Mouse (Mus musculus) right cerebral cortex, postnatal 14 days (tissue): ENCODE measurements around the gene Ube2f.

Experiments used
- DNase-seq: peaks from one replicate; pipeline ENCODE4 v3.0.0; 2022

The Ube2f gene

DNA sequence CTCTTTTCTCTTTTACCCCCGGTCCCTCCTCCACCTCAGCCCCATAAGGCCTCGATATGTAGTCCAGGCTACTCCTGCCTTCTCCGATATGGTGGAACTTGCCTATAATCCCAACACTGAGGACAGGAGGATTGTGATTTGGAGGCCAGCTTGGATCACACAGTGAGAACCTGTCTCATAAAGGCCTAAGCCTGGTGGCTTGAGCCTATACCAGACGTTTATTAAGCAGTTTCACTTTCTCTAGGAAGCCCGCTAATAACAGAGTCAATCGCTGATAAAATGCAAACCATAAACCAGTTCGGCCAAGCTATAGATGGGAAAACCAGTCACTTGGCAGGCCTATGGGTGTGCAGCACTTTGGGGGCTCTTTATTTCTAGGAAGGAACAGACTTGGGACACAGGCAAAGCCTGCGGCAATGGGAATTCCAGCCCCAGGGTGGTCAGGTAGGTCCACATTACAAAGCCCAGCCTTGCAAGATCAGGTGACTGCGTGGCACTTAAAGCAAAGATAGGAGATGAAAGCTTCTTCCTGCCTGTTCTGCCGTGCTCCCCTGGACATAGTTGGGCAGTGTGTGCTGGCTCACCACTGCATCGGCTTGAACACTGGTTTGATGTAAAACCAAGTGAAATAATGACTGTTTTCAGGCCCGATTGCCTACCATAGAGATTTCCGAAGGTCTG, 49.1 kb downstream of the Ube2f start:
- DNase-seq: no peak

- DNase-seq: no peak
Observed at GRCm38 (mm10) chr1:91299707-91300426, 49.8 kb downstream of the Ube2f start.

DNA sequence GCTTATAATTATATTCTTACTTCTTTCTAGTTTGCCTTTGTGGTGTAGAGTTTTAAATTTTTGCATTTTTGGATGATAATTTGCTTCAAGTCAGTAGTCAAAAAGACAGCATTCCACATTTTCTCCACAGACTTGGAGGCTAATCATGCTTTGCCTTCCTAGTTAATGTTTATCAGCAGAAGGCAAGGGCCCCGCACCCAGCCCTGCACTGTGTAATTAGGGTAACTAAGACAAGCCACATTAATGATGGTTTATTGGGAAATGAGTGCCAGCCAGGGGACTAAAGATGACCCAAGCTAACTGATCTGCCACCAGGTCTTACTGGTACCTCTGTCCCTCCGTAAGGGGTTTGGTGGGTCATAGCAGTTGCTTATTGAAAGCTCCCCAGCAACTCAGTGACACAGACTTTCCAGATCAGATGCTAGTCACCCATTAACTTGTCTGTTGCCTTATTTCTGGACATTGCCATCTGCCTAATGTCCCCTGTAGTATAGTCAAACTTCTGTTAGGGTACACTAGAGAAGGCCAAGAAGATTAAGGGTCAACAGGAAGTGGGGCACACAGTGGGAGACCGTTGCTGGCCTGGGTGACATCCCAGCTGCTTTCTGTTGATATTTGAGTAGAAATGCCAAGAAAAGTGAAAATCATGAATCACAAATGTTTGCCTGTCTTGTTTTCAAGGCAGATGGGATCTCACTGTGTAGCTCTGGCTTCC, 51.3 kb downstream of the Ube2f start:
- DNase-seq: no peak

GRCm38 (mm10) chr1:91302021-91302420, 51.9 kb downstream of the Ube2f start:
- DNase-seq: no peak

- DNase-seq: no peak
Observed at GRCm38 (mm10) chr1:91304621-91305020, 54.5 kb downstream of the Ube2f start.

- no peak for DNase-seq
Observed at GRCm38 (mm10) chr1:91309366-91310085, 59.4 kb downstream of the Ube2f start.

DNA sequence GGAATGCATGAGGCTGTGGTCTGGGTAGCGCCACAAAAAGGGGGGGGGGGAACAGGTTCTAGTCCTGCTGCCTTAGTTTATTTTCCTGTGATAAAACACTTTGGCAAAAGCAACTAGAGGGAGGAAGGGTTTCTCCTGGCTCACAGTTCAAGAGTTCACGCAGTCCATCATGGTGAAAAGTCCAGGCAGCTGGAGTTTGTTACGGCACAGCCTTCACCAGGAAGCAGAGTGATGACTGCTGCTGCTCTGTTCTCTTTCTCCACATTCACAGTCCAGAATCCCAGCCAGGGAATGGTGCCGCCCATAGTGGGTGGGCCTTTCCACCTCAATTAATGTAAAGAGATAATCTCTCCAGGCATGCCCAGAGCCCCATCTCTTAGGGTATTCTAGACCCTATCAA, 62.2 kb downstream of the Ube2f start:
- DNase-seq: no peak

DNA sequence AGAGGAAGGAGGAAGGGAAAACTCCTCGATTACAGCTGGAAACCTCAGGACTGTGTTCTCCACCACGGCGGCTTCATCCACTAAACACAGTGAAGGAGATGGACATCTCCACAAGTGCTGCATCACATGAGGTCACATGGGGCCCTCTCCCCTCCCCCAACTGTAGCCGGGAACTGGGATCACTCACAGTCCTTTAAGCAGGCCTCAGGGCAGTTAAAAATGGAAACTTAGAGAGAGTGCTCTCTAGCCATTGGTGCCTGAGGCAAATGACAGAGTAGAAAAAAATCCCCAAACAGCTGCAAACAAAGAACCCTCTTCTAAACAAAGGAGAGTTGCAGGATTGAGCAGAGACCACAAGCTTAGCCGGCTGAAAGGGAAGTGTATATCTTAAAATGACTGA, 63.1 kb downstream of the Ube2f start:
- no peak for DNase-seq

DNA sequence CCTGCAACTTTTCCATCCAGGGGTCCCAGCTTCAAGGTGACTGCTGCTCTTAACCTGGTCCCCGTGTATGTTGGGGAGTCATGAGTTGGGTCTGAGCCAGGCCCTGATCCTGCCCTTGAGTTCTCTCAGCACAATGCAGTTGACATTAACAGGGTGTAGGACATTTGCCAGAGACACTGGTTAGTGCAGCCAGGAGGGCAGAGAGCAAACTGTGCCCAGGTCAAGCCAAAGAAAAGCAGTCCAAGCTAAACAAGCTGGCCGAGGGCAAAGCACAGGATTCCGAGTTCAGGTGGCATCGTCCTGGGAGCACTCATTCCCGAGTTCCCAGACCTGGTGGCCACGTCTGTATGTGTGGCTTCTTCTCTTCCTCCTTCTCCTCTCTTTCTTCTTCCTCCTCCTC, 67.6 kb downstream of the Ube2f start:
- no peak for DNase-seq

GRCm38 (mm10) chr1:91321760-91322438, 71.8 kb downstream of the Ube2f start, which contains the start of gene Espnl:
Gene Espnl (plus strand): TSS chr1:91322075.
- DNase-seq: no peak

DNA sequence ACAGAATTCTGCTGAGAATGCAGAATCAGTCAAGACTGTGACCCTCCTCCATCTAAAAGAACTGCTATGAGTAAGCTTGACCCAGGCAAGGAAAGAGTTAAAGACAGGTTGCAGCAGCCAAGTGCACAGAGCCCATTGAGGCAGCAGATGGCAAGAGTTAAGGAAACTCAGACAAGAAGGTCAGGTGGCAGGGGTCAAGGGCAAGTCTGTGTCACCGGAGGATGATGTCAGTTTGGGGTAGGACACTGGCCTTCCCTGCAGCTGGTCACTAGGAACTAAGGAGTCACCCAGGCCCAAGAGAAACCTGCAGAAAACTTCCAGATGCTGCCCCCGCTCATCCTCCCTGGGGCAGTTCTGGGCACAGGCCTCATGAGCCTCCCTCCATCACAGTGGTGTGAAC, 74.5 kb downstream of the Ube2f start:
- no peak for DNase-seq

DNA sequence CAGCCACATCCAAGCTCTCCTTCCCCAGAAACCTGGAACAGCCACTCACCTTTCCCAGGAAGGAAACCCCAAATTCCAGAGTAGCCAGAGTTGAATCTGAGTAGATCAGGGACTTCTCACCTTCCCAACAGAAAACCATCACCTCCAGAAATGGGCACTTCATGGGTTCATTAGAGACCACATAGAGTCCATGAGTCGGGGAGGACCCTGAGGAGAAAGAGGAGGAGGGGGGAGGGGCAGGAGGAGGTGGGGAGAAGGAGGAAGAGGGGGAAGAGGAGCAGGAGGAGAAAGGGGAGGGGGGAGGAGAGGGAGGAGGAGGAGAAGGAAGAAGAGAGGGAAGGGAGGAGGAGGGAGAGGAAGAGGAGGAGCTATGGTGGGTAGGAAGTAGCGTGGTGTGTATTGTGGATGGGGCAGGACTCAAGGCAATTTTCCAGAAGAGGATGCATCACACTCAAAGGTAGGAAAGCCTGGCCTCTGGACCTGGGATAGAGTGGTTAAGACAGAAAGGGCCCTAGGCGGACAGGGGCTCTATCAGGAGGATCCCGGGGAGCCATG, 75.5 kb downstream of the Ube2f start:
- DNase-seq: no peak

GRCm38 (mm10) chr1:91332102-91332501, 82.0 kb downstream of the Ube2f start:
- no peak for DNase-seq

DNA sequence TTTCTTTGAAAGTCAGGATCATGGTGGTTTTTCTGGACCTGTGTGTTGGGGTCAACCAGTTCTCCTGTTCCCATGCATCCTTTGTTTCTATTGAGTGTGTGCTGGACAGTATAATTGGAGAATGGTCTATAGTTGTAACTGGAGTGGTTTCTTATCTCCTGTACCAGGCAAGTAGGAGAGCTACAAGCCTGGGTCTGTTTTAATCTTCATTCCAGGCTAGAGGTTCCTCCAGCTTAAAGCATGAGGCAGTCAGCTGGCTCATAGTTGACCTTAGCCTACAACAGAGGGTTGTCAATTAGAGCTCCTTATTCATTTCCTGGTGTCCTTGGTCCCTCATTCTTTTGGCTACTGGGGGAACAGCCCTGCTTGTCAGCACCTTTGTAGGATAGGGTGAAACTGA, 83.5 kb downstream of the Ube2f start:
- DNase-seq: no peak

- DNase-seq: no peak
Observed at GRCm38 (mm10) chr1:91337355-91337754, 87.3 kb downstream of the Ube2f start.
